Mouse (Mus musculus) heart, adult 2 months (tissue): ENCODE measurements around the gene Ccsap. TPM values are rescaled to one million over a fixed set of nuclear protein-coding genes. Genes with fewer than 3 reads are reported as not detected.

Experiments
- DNase-seq, 2 experiments: peaks; one replicate each; pipeline ENCODE4 v3.0.0; 2021
- H3K27ac ChIP-seq: fragments of 200-600 bp; 2 replicates; pipeline ENCODE4 v1.8.1; 2022
- H3K27me3 ChIP-seq: fragments of 200-500 bp; 2 replicates; pipeline ENCODE4 v1.6.1; 2012; ENCODE audit warnings: mild to moderate bottlenecking, low read length, inconsistent platforms, mixed read lengths; ENCODE audit not compliant: control insufficient read depth, insufficient read depth
- H3K36me3 ChIP-seq: fragments of 200-500 bp; 2 replicates; pipeline ENCODE4 v1.6.1; 2012; ENCODE audit warnings: low read length, inconsistent platforms; ENCODE audit not compliant: control insufficient read depth, insufficient read depth
- H3K4me1 ChIP-seq: fragments of 200-500 bp; 2 replicates; pipeline ENCODE4 v1.6.1; 2011; ENCODE audit warnings: low read length; ENCODE audit not compliant: control insufficient read depth, insufficient read depth
- H3K4me3 ChIP-seq: fragments of 200-600 bp; 2 replicates; pipeline ENCODE4 v1.8.1; 2022
- H3K79me2 ChIP-seq: fragments of 200-500 bp; replicated peaks from 2 replicates; pipeline ENCODE4 v1.6.1; 2012; ENCODE audit warnings: mild to moderate bottlenecking, inconsistent platforms, low read length, moderate library complexity, mixed read lengths; ENCODE audit not compliant: control insufficient read depth, insufficient read depth
- H3K9ac ChIP-seq: fragments of 200-500 bp; 2 replicates; pipeline ENCODE4 v1.6.1; 2012; ENCODE audit warnings: low read depth, mild to moderate bottlenecking, control low read depth, inconsistent platforms, low read length, mixed read lengths
- CTCF ChIP-seq: fragments of 200-600 bp; IDR thresholded peaks from 2 replicates; pipeline ENCODE4 v1.8.1; 2022; ENCODE audit warnings: antibody characterized with exemption, mild to moderate bottlenecking, moderate library complexity
- EP300 ChIP-seq: fragments of 200-500 bp; IDR thresholded peaks from 2 replicates; pipeline ENCODE4 v1.6.1; 2011; ENCODE audit warnings: low read depth, low read length, control low read depth; ENCODE audit not compliant: insufficient read depth
- POLR2A ChIP-seq: fragments of 200-500 bp; IDR thresholded peaks from 2 replicates; pipeline ENCODE4 v1.6.1; 2011; ENCODE audit warnings: mild to moderate bottlenecking, low read depth, low read length, control low read depth; ENCODE audit not compliant: insufficient read depth
- WGBS: fragments of 180-500 bp; shearing (Covaris S2); methylation state at CpG from one replicate; pipeline ENCODE4 v1.1.7; 2018; 5-methylcytosine and 5-hydroxymethylcytosine counted together
- intact Hi-C: fragments of 180-260 bp; cut with DNase I; formaldehyde crosslinking; loops from one replicate; pipeline ENCODE4 v1.15.1; 2025
- polyA plus RNA-seq: library from polyadenylated mRNA; depleted of rRNA; stranded (reverse); fragments of >200 nt; gene quantifications from 2 replicates; pipeline ENCODE4 v1.2.3, GENCODE M21; 2012
- total RNA-seq, 2 experiments: library from RNA; stranded (reverse); gene quantifications; 2 replicates each; pipeline ENCODE4 v1.2.3; 2021

Ccsap gene
- total and polyA plus RNA-seq, 3 experiments = 0.18 to 0.81 (median 0.68) TPM

DNA sequence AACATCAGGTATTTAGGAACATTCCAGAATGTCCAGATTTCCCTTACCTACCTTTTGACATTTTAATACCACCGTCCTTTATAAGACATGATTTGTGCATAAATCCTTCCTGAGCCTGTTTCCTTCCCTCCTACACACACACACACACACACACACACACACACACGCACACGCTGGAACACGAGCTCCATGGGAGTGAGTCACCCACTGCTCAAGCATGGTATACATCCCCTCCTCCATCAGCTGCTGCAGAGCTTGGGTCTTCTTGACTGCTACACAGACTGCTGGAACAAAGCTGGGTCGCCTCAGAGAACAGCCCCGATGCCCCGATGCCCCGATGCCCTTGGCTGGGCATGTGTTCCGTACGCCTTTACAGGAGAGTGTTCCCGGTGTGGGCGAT is 13.5 kb downstream of the Ccsap start:
- Histone ChIP-seq H3K27me3 (no peaks in the 10 kb centered on the region), H3K27ac (no peak overlapping the region), H3K79me2 (no peaks in the 10 kb centered on the region), H3K36me3 (no peaks in the 10 kb centered on the region), H3K4me3 (no peak overlapping the region), H3K9ac (no peak overlapping the region), H3K4me1 (no peaks in the 10 kb centered on the region)
- DNase-seq = no peak
- intact Hi-C loops = no loop called here
- TF ChIP-seq CTCF (no peak), EP300 (no peak), POLR2A (no peak)
- 78% methylated on average over 12 of the region's 12 CpGs for WGBS

- Histone ChIP-seq H3K27ac (no peak overlapping the region), H3K27me3 (no peaks in the 10 kb centered on the region), H3K4me1 (no peaks in the 10 kb centered on the region), H3K4me3 (no peak overlapping the region), H3K9ac (no peak overlapping the region), H3K36me3 (no peaks in the 10 kb centered on the region), H3K79me2 (no peaks in the 10 kb centered on the region)
- 88% methylated on average over 10 of the region's 10 CpGs for WGBS
- no peak for DNase-seq
- TF ChIP-seq EP300 (no peak), CTCF (no peak), POLR2A (no peak)
- intact Hi-C loops = no loop called here
Measured at GRCm38 (mm10) chr8:123845991-123846390, 14.0 kb downstream of the Ccsap start.

DNA sequence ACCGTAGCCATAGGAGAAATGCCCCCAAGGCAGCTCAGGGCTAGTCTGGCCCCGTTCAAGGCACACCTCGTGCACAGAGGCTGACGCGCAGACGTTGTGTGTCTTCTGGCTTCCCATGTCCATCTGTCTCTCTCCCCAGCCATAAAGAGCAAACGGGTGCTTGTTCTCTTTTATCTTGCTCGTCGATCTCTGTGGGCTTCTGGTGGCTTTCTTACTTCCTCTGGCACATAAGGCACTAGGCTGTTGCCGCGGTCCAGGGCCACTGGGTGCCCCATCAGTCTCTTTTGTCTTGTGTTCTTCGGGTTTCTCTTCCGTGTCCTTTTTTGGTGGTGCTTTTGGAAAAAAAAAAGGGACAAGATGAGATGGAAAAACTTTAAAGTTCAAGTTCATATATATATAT is 14.9 kb downstream of the Ccsap start:
- no peaks in the 10 kb centered on the region for H3K79me2 ChIP-seq
- TF ChIP-seq POLR2A (no peak), CTCF (no peak), EP300 (no peak)
- WGBS = 85% methylated on average over 13 of the region's 13 CpGs
- no peak for DNase-seq
- no peak overlapping the region for H3K27ac ChIP-seq
- no peaks in the 10 kb centered on the region for H3K4me1 ChIP-seq
- no peaks in the 10 kb centered on the region for H3K36me3 ChIP-seq
- H3K9ac ChIP-seq = no peak overlapping the region
- no peak overlapping the region for H3K4me3 ChIP-seq
- H3K27me3 ChIP-seq = no peaks in the 10 kb centered on the region
- intact Hi-C loops = no loop called here

DNA sequence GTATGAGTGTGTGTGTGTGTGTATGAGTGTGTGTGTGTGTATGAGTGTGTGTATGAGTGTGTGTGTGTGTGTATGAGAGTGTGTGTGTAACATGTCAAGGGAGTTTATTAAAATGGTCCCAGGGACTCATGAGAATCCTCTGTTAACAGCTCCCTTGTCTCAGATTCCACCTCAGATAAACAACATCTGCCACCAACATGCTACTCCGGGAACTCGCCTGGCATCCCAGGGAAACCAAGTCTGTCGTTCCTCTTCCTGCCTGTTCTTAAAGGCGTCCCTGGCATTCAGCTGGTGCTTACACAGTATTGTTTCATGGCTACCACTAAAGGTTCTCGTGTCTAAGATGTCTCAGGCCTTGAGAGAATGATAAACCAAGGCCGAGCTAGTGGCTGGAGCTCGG is 15.7 kb downstream of the Ccsap start:
- Histone ChIP-seq H3K27me3 (no peaks in the 10 kb centered on the region), H3K79me2 (no peaks in the 10 kb centered on the region), H3K4me3 (no peak overlapping the region), H3K27ac (no peak overlapping the region), H3K36me3 (no peaks in the 10 kb centered on the region), H3K4me1 (no peaks in the 10 kb centered on the region), H3K9ac (no peak overlapping the region)
- WGBS = 82% methylated on average over 7 of the region's 7 CpGs
- no peak for TF ChIP-seq POLR2A
- no peak for TF ChIP-seq EP300
- no peak for TF ChIP-seq CTCF
- intact Hi-C loops = no loop called here
- no peak for DNase-seq

- intact Hi-C loops = no loop called here
- Histone ChIP-seq H3K79me2 (no peaks in the 10 kb centered on the region), H3K4me3 (no peak overlapping the region), H3K27me3 (no peaks in the 10 kb centered on the region), H3K9ac (no peak overlapping the region), H3K27ac (no peak overlapping the region), H3K36me3 (no peaks in the 10 kb centered on the region), H3K4me1 (no peaks in the 10 kb centered on the region)
- 88% methylated on average over 12 of the region's 12 CpGs for WGBS
- no peak for TF ChIP-seq EP300
- no peak for TF ChIP-seq CTCF
- TF ChIP-seq POLR2A = no peak
- no peak for DNase-seq
Measured at GRCm38 (mm10) chr8:123842086-123842485, 17.9 kb downstream of the Ccsap start.

DNA sequence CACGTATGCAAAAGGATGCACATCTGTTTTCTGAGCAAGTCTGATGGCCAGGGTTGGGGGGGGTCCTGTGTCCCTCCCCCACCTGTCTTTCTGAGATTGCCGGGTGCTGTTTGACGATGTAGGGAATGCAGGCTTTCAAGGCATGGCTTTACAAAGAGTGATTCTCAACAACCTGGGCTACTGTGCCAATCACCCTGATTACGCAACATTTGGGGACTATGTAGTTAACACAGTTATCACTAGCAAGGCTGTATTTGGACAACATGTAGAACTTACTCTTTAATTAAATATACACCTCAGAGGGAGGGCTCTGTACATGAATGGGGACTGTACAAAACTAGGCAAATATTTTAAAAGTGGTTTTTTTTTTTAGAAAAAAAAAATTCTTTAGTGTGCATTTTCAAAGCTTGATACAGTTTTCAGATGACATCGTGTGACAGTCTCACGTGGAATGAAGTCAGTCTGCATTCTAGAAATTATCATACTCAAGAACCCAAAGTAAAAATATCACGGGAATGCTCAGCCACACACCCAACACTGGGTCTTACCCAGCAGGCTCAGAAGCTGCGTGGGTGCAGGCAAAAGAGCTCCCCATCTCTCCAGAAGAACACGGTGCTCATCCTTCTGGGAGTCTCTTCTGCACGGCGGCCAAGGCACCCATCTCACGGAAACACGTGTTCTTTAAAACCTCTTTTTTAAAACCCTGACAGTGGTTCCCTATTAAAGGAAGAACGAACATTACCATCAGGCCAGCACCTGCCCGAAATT is 19.2 kb downstream of the Ccsap start:
- no peaks in the 10 kb centered on the region for H3K36me3 ChIP-seq
- H3K27ac ChIP-seq = no peak overlapping the region
- intact Hi-C loops = no loop called here
- no peak for DNase-seq
- TF ChIP-seq CTCF = no peak
- TF ChIP-seq POLR2A = no peak
- no peak for TF ChIP-seq EP300
- H3K9ac ChIP-seq = no peak overlapping the region
- WGBS = 85% methylated on average over 15 of the region's 15 CpGs
- H3K79me2 ChIP-seq = no peaks in the 10 kb centered on the region
- no peaks in the 10 kb centered on the region for H3K4me1 ChIP-seq
- H3K4me3 ChIP-seq = no peak overlapping the region
- H3K27me3 ChIP-seq = no peaks in the 10 kb centered on the region
